Mouse (Mus musculus): Measurements from ENCODE around the gene Tmprss11g. TPM values are rescaled to one million over a fixed set of nuclear protein-coding genes. Genes with fewer than 3 reads are reported as not detected.

Tmprss11g gene
- 0.40 TPM in 2 replicates for polyA plus RNA-seq (2012; rRNA removed)

GRCm38 (mm10) chr5:86518500-86518899 is at the start of gene Tmprss11g:
Gene Tmprss11g, minus strand, starts transcription at chr5:86518600.
- DNase-seq (ENCODE audit: low spot score), result no peak

GRCm38 (mm10) chr5:86546693-86547092 is 28.3 kb upstream of the Tmprss11g start:
- no peak for DNase-seq (ENCODE audit: low spot score)

GRCm38 (mm10) chr5:86540601-86541000 is 22.2 kb upstream of the Tmprss11g start:
- no peak for DNase-seq (ENCODE audit: low spot score)

GRCm38 (mm10) chr5:86528725-86529124 is 10.3 kb upstream of the Tmprss11g start:
- no peak for DNase-seq (ENCODE audit: low spot score)

GRCm38 (mm10) chr5:86511538-86511937 is 6.9 kb downstream of the Tmprss11g start:
- DNase-seq (ENCODE audit: low spot score), result no peak

- no peak for DNase-seq (ENCODE audit: low spot score)
Measured at GRCm38 (mm10) chr5:86493453-86493852, 24.9 kb downstream of the Tmprss11g start.

GRCm38 (mm10) chr5:86482562-86482961 is 35.8 kb downstream of the Tmprss11g start:
- no peak for DNase-seq (ENCODE audit: low spot score)

- DNase-seq (ENCODE audit: low spot score), result no peak
Measured at GRCm38 (mm10) chr5:86482031-86482430, 36.4 kb downstream of the Tmprss11g start.

- DNase-seq (ENCODE audit: low spot score), result no peak
Measured at GRCm38 (mm10) chr5:86473859-86474258, 44.5 kb downstream of the Tmprss11g start.

- DNase-seq (ENCODE audit: low spot score), result no peak
Measured at GRCm38 (mm10) chr5:86468890-86469289, 49.5 kb downstream of the Tmprss11g start, which contains the start of gene Tmprss11a. Gene Tmprss11a, minus strand, starts transcription at chr5:86468990.

- no peak for DNase-seq (ENCODE audit: low spot score)
Measured at GRCm38 (mm10) chr5:86439306-86439705, 79.1 kb downstream of the Tmprss11g start.

GRCm38 (mm10) chr5:86438548-86438947 is 79.9 kb downstream of the Tmprss11g start:
- DNase-seq (ENCODE audit: low spot score), result no peak

Other genes starting within 250 kb of the Tmprss11g start
- gene Tmprss11c, start 229.3 kb downstream of the Tmprss11g start, polyA plus RNA-seq (2012; rRNA removed), result not detected in 2 replicates
- not detected in 2 replicates for gene Tmprss11d, start 145.2 kb downstream of the Tmprss11g start, polyA plus RNA-seq (2012; rRNA removed)
- gene Tmprss11a, start 49.6 kb downstream of the Tmprss11g start, polyA plus RNA-seq (2012; rRNA removed), result 1.6 and 1.7 TPM in 2 replicates
- 0.63 and 0.73 TPM in 2 replicates for gene Tmprss11f, start 113.8 kb upstream of the Tmprss11g start, polyA plus RNA-seq (2012; rRNA removed)
- 0.04 TPM in 1 of 2 replicates, not detected in the other for gene Tmprss11b, start 157.8 kb upstream of the Tmprss11g start, polyA plus RNA-seq (2012; rRNA removed)
- 0.29 and 0.34 TPM in 2 replicates for gene Tmprss11e, start 227.2 kb upstream of the Tmprss11g start, polyA plus RNA-seq (2012; rRNA removed)

Data from urinary bladder, adult 2 months (tissue).